Mouse (Mus musculus): Measurements from ENCODE around the gene Neto2. TPM values are rescaled to one million over a fixed set of nuclear protein-coding genes. Genes with fewer than 3 reads are reported as not detected.

Neto2 gene
- total RNA-seq, 2 experiments from 2014 or later: 1.8 to 3.1 TPM

DNA sequence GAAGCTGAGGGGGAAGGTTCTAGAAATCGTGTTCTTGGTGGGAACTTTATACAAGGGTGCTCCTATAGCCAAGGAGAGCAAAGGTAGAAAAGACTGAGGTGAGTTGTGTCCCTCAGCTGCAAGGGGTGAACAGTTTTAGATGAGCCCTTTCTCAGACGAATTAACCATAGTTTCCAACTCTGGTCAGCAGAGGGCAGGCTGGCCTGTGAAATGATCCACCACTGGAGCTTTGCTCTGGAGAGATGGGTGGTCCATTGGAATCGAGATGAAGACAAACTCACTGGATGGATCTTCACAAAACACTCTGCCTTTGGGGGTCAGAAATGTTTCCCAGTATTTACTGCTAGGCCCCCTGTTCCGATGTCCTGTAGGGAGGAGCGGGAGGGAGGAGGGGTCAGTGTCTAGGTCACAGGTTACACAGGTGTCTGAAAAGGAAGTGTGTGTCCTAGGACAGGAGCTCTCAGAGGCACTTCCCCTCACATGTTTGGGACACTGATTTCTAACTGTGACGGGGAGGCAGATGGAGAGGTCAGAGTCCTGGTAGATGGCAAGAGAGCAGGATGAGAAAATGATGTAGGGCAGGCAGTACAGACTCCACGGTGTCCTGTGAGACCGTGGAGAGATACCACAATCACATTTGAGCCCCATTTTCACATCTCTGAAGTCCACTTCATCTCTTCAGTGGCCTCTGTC, 97.4 kb downstream of the Neto2 start:
- peak; percentile 59 for DNase-seq (ENCODE audit: low spot score)

DNA sequence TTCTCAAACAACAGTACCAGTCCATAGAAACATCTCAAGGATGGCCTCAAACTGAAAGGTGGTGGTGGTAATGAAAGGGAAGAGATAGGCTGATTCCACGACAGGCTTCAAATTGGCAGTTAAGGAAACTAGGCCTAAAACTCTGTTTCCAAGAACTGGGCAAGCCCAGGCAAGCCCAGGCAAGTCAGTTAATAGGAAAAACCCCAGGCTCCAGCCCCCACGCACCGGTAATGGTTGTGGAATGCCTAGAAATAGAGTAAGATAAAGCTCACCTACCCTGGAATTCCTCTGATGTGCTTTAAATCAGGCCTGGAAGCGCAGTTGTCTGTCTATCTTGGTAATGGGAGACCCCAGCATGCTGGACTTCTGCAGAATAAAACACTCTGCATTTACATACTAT, 98.0 kb downstream of the Neto2 start:
- no peak for DNase-seq (ENCODE audit: low spot score)

DNA sequence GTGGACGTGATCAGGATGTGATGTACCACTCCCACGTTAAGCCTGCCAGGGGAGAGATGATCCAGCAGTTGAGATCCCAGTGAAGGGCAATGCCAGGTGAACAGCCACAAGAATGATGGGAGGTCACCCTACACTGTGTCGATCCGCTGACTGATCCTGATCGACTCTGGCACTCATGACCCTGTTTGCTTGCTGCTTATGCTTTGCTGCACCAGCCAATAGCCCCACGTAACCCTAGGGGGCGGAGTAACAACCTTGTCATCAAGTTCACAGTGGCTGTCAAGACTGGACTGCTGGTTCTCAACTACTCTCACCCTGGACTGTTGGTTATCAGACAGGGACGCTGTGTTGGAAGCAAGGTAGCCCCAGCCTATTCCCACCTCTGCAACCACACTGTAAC, 99.0 kb downstream of the Neto2 start:
- no peak for DNase-seq (ENCODE audit: low spot score)

DNA sequence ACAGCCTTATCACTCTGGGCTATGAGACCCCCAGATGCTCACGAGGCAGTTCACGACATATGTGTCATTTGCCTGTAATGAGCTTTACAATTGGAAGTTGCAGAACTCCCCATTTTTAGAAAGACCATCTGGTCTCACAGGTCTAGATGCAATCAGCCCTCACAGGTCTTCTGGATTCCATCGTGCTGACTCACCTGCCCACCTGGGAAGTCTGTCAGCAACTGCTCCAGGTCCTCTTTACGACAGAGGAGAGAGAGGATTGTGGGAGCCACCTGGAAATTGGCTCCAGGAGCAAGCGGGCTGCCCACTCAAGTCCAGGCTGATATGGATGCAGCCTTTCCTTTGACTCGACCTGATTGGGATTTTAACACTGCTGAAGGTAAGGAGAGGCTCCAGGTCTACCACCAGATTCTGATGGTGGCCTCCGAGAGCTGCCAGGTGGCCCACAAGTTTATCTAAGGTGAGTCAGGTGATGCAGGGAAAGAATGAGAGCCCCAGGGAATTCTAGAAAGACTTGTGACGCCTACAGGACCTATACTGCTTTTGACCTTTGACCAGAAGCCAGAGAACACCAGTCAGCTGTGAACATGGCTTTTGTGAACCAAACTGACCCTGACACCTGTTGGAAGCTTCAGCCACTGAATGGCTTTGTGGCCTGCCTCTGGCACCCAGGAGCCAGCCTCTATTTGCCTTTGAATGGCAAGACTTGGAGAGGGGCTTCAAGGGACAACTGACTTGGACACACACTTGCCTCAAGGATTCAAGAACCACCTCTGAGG, 103.1 kb downstream of the Neto2 start:
- DNase-seq (ENCODE audit: low spot score): no peak

DNA sequence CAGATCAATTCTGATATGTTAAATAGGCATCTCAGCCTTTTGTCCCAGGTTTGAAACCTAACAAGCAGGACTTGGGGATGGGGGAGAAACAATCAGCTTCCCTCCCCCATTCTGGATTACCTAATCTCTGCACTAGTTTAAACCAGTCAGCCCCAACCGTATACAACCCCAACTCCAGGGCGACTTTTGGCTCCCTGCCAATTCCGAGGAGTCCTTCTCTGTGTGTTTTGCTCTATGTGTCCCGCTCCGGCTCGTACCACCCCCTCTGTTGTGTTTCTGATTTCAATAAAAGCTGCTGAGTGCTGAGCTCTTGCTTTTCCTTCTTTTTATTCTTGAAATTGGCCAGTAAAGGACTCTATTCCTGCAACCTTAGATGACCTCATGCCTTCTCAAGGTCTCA, 105.3 kb downstream of the Neto2 start:
- no peak for DNase-seq (ENCODE audit: low spot score)

DNA sequence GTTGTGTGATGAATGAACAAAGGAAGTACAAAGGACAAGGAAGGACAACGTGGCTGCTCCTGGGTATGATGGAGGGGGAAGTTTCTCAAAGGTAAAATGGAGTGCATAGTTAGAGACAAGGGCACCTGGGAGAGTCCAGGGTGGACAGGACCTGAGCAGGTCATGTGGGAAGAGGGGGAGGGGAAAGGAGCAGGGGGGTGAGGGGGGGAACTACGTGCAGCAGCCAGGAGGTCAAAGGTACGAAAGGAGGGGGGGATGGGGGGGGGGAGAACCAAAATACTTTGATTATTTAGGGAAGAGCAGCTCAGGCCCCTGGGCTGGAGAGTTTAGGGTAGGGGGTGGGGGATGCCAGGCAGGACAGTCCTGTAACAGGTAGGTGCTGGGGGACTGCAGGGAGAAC, 105.7 kb downstream of the Neto2 start:
- DNase-seq (ENCODE audit: low spot score): no peak

DNA sequence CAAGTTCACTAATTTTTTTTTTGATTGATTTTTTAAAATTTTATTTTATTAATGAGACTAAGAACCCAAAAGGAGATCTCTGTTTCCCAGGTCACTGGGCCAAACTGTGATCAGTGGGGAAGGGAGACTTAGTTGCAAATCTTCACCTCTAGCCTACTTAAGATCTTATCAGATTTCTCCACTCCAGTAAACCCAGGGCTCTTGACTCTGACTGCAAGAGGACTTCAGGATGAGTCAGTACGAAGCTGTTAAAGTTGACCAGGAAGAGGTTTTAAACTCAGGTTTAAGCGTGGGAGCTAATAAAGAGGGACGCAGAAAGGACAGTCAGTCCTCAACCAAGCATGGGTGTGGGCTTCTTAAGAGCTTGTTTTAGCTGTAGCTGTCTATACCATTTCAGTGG, 107.4 kb downstream of the Neto2 start:
- no peak for DNase-seq (ENCODE audit: low spot score)

DNA sequence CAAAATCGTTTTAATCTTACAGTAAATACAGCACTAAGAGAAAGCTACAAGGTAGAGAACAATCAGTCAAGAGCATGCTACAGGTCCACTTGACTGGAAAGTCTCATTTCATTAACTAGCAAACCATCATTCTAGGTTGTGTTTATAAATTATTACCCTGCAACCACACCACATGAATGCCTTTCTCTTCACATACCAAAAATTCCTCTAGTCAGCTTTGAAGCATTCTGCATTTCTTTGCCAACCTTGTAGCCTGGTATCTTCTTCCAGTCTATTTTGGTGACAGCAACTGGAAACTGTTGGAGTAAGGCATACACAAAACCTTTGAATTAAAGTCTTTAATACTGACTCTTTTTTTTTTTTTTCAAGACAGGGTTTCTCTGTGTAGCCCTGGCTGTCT, 109.2 kb downstream of the Neto2 start:
- DNase-seq (ENCODE audit: low spot score): peak; percentile 14

DNA sequence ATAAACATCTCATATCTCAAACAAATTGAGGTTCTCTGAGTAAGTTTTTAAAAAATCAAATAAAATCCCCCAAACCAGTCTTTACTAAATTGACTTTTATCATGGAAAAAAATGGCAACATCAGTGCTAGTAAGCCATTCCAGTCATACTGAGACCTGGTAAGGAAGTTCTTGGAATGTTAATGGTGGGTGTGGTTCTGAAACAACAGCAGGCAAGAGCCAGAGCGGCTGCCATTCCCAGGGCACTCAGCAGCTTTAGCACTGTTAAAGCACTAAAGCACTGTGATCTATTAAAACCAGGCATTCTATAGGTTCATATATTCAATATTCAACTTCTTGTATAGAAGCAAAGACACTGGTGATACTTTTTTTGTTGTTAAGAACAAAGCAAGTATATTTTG, 110.5 kb downstream of the Neto2 start:
- DNase-seq (ENCODE audit: low spot score): no peak

DNA sequence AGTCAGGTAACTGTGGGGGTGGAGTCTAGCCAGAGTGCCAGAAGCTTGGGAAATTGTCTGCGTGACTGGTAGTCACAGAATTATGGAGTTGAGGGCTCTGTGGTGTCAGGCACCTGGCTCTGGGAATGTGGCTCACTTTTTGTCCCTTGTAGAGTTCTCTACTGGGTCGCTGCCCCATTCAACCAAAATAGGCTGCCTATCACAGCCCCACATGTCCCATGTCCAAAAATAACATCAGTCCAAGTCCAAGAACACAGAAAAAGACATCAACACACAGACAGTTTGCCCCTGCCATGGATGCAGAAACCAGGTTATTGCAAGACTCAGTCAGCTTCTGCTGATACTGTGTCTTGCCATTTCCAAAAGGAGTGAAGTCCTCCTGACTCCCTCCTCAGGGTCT, 112.1 kb downstream of the Neto2 start:
- DNase-seq (ENCODE audit: low spot score): peak; percentile 13

Small RNAs within 50 kb of the gene (microRNA-seq; reads per million reads assigned to microRNA genes)
- gene Mir8109: not detected

Other genes with a start within 250 kb of the Neto2 start
- gene Gpt2, start 208.3 kb downstream of the Neto2 start, total RNA-seq (2021): 100 to 1,000 TPM; 180 to 289 TPM
- gene Dnaja2, start 145.6 kb downstream of the Neto2 start, total RNA-seq (2021): 100 to 1,000 TPM; 217 to 233 TPM
- gene Itfg1, start 140.0 kb upstream of the Neto2 start, total RNA-seq (2021): 10 to 100 TPM; 43.6 to 43.8 TPM
- 100 to 1,000 TPM; 342 to 385 TPM for gene Phkb, start 140.0 kb upstream of the Neto2 start, total RNA-seq (2021)